Mouse (Mus musculus): Measurements from ENCODE around the gene Zmym2. TPM values are rescaled to one million over a fixed set of nuclear protein-coding genes. Genes with fewer than 3 reads are reported as not detected.
A peak's percentile ranks its signal among the peaks of the same experiment; 100 is the strongest.
"Not testable (repeated sequence)": the region's sequence is repeated elsewhere in the genome, so short reads cannot be mapped to it uniquely, and the experiment has no call there.

The Zmym2 gene
- total RNA-seq (2015) (68.5 and 70.2 TPM in 2 replicates), total RNA-seq (2017) (23.9 and 45.6 TPM in 2 replicates)

- peak; percentile 45 for ATAC-seq (replicated peaks; ENCODE audit: poor library complexity)
Observed at GRCm38 (mm10) chr14:56886594-56887513, at the start of gene Zmym2. Gene Zmym2, plus strand, starts transcription at chr14:56886653.

- ATAC-seq (replicated peaks; ENCODE audit: poor library complexity): no peak
Observed at GRCm38 (mm10) chr14:56844033-56844432, 42.4 kb upstream of the Zmym2 start.

DNA sequence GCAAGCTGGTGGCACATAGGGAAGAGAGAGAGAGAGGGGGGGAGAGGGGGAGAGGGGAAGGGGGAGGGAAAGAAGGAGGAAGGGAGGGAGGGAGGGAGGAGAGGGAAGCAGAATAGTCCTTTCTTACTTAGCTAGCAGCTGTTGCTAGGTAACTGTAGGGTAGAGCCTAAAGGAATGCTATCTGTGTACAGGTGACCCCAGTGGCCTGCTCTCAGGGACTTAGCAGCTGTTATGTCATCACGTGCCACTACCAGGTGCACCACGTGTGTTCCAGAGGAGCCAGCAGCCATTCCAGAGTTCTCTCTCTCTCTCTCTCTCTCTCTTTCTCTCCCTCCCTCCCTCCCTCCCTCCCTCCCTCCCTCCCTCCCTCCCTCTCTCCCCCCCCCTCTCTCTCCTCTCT is 41.9 kb upstream of the Zmym2 start:
- no peak for ATAC-seq (replicated peaks; ENCODE audit: poor library complexity)

- ATAC-seq (replicated peaks; ENCODE audit: poor library complexity): no peak
Observed at GRCm38 (mm10) chr14:56848322-56848721, 38.1 kb upstream of the Zmym2 start.

- peak; percentile 52 for ATAC-seq (replicated peaks; ENCODE audit: poor library complexity)
Observed at GRCm38 (mm10) chr14:56849681-56850080, 36.8 kb upstream of the Zmym2 start.

DNA sequence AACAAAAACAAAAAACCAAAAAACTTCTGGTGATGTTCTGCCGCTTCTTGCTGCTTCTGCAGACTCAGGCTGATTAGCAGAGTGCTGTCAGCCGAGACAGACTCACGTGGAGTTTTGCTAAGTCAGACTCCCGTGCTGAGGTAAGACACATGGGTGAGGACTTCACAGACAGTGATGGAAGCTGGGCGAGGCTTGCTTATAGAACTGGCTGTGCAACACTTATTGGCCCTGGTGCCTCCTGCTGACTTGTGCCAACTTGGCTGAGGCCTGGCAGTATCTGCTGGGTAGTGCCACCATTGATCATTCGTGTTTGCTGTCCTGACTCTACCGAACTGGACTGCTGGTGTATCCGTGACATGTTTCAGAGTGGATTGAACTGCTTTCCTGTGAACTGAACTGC is 22.4 kb upstream of the Zmym2 start:
- ATAC-seq (replicated peaks; ENCODE audit: poor library complexity): no peak

- no peak for ATAC-seq (replicated peaks; ENCODE audit: poor library complexity)
Observed at GRCm38 (mm10) chr14:56864641-56865040, 21.8 kb upstream of the Zmym2 start.

DNA sequence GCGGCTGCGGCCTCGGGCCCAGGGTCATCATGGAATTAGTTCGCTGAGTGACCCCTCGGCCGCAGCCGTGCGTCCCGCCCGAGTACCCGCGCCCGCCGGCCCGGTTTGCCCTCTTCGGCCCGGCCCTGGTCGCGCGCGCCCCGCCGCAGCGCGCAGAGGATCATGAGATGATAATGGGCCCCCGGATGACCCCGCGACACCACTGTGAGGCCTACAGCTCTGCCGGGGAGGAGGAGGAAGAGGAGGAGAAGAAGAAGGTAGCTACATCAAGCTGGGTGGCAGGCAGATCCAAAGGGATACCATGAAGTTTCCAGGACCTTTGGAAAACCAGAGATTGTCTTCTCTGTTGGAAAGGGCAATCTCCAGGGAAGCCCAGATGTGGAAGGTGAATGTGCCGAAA is 21.3 kb upstream of the Zmym2 start:
- not testable (repeated sequence) for ATAC-seq (replicated peaks; ENCODE audit: poor library complexity)

DNA sequence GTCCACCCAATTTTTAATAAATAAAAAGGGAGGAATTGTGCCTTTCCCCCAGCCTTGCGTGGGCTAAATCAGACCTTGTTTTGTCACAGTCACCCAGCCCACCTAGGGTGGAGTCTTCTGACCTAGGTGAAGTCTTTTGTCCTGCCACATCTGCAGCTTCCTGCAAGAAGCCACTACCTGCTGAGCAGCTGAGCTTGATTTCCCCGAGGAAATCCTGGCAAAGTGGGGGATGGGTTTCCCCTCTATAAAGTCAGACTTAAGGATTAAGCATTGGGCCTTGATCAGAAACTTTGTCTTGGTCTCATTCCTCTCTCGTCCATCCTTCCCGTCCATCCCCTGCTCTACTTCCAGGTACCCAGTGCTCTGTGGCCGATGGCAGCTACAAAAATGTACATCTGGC is 12.9 kb upstream of the Zmym2 start:
- ATAC-seq (replicated peaks; ENCODE audit: poor library complexity): no peak

GRCm38 (mm10) chr14:56875586-56876159 is 10.8 kb upstream of the Zmym2 start:
- no peak for ATAC-seq (replicated peaks; ENCODE audit: poor library complexity)

DNA sequence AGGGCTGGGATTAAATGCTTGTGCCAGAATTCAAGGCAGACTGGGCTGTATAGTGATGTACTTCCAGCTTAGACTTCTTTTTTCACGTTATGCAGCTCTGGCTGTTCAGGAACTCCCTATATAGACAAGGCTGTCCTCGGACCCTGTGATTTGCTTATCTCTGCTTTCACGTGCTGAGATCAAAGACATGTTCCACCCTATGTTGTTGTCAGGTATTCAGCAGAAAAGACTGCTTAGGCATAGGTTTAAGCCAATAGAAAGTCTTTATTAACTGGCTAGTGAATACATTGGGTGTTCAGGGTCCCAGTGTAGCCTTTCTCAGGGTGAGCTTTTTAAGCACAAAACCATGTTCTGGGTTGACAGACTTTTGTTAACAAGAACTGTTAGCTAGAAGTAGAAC is 5.2 kb upstream of the Zmym2 start:
- no peak for ATAC-seq (replicated peaks; ENCODE audit: poor library complexity)

GRCm38 (mm10) chr14:56883431-56883830 is 3.0 kb upstream of the Zmym2 start:
- ATAC-seq (replicated peaks; ENCODE audit: poor library complexity): no peak

DNA sequence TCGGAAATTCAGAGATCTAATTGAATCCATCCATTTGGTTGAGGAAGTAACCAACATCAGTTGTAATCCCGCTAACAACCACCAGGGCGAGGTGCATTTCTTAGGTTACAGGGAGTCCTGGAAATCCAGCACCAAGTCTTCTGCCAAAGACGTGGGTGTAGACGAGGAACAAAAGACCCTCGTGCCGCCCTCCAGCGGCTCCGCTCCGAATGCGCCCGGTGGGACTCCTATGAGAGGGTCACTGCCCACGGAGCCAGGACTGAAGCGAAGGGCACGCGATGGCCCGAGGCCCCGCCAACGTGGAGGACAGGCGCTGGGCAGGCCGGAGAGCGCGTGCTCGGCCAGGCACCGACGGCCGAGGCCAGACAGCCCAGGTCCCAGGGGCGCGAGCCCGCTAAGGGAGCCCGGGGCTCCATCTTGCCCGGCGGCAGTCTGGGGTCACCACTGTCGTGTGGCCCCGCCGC is 1.1 kb upstream of the Zmym2 start:
- ATAC-seq (replicated peaks; ENCODE audit: poor library complexity): peak; percentile 47

GRCm38 (mm10) chr14:56885986-56886593 is 363 bp upstream of the Zmym2 start:
- peak; percentile 81 for ATAC-seq (replicated peaks; ENCODE audit: poor library complexity)

DNA sequence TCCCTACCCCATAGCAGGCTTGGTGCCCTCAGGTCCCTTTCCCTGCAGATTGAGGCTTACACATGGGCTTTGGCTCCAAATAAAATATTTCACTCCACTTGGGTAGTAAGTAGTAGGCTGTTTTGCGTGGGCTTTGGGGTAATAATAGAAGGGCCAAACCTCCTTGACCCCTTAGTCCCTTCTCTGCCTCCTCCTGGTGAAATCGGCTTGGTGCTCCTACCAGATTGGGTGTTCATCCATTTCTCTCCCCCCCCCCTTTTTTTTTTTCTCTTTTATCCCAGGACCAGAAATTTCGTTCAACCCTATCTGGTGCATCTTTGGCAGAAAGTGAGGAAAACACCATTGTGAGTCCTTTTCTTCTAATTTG is 1.0 kb downstream of the Zmym2 start:
- peak; percentile 3; the same call in 1 of the 2 replicates for ATAC-seq (replicated peaks; ENCODE audit: poor library complexity)

DNA sequence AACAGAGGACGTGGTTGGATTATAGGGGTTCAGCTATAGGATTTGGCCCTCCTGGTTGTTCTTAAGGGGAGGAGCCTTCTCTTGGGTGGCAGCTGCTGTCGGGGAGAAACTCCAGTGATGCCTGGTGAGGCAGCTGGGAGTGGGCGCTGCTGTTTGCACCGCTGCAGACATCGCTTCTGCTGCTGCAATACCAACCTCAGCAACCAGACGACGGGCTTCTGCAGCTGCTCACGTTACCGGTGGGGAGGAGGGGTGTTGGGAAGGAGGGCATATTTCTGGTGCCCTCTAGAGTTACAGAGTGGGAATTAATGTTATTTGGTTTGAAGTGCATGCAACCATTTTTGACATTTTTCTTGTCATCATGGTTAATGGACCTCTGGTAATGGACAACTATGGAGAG is 1.4 kb downstream of the Zmym2 start:
- ATAC-seq (replicated peaks; ENCODE audit: poor library complexity): peak; percentile 62

DNA sequence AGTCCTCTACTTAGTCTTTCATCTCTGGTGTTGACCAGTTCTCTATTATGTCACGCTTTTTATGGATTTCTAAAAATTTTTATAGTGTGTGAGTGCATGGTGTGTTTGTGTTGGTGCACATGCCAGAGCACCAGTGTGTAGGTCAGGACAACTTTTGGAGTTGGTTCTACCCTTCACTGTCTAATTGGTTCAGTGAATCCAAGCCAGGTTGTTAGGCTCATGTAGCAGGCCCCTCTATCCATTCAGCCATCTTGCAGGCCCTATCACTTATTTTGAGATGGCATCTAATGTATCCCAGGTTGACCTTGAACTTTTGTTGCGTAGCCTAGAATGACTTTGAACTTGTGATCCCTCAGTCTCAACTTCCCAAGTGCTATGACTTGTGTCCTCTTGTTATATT is 2.0 kb downstream of the Zmym2 start:
- ATAC-seq (replicated peaks; ENCODE audit: poor library complexity): no peak

DNA sequence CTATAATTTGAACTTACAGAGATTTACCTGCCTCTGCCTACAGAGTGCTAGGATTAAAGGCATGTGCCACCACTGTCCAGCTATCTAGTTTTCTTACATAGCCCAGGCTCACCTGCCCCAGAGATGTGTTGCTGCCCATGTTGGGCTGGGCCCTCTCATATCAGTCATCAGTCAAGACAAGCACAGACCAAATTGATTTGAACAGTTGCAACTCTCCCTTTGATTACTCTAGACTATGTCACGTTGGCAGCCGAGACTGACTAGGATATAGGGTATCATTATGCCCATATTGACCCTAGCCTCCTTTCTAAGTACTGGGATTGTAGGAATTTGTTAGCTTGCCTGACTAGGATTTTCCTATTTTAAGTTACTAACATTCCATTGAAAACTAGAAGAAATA is 8.0 kb downstream of the Zmym2 start:
- no peak for ATAC-seq (replicated peaks; ENCODE audit: poor library complexity)

- ATAC-seq (replicated peaks; ENCODE audit: poor library complexity): no peak
Observed at GRCm38 (mm10) chr14:56896521-56896920, 10.1 kb downstream of the Zmym2 start.

DNA sequence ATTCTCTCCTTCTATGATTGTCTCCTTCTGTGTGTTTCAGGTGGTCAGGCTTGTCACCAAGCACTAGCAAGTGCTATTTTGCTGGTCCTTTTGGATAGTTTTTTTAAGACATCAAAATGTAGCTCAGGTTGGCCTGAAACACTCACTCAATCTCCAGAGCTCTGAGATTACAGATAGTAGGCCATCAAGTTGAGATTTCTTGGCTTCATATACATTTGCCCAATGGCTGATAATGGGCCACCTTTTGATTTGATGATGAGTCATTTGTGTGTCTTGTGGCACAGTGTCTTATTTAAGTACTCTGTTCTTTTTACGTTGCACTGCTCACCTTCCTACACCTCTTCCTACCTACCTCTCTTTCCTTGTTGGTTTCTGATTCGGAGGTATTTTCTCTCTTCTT is 11.0 kb downstream of the Zmym2 start:
- no peak for ATAC-seq (replicated peaks; ENCODE audit: poor library complexity)

- ATAC-seq (replicated peaks; ENCODE audit: poor library complexity): no peak
Observed at GRCm38 (mm10) chr14:56899656-56900055, 13.2 kb downstream of the Zmym2 start.

DNA sequence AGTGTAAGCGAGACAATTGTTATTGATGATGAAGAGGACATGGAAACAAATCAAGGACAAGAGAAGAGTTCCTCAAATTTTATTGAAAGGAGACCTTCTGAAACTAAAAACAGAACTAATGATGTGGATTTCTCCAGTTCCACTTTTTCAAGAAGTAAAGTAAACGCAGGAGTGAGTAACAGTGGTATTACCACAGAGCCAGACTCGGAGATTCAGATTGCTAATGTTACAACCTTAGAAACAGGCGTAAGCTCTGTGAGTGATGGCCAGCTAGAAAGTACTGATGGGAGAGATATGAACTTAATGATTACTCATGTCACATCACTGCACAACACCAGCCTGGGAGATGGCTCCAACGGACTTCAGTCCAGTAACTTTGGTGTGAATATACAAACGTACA is 16.6 kb downstream of the Zmym2 start:
- peak; percentile 39; the same call in 1 of the 2 replicates for ATAC-seq (replicated peaks; ENCODE audit: poor library complexity)
